Mouse (Mus musculus) hindbrain, embryonic 10.5 days (tissue): ENCODE measurements at regions not wholly inside any gene's neighbourhood (a gene's known extent, or its start where the extent isn't known, plus 50 kb on each side); places are given as distances from the start of the nearest gene placed in this dataset.
A peak's percentile ranks its signal among the peaks of the same experiment; 100 is the strongest.

Experiments
- DNase-seq: peaks from one replicate; pipeline ENCODE4 v3.0.0-alpha.2; 2017; ENCODE audit warnings: low spot score
- H3K27ac ChIP-seq: fragments of 300-500 bp; sonication (generic); 2 replicates; pipeline ENCODE4 v1.5.1; 2016; ENCODE audit warnings: mild to moderate bottlenecking, moderate library complexity
- H3K27me3 ChIP-seq: fragments of 300-500 bp; sonication (generic); 2 replicates; pipeline ENCODE4 v1.6.1; 2016; ENCODE audit warnings: mild to moderate bottlenecking; ENCODE audit not compliant: poor library complexity, insufficient read depth, severe bottlenecking
- H3K36me3 ChIP-seq: fragments of 300-500 bp; sonication (generic); 2 replicates; pipeline ENCODE4 v1.6.1; 2016; ENCODE audit warnings: mild to moderate bottlenecking, moderate library complexity
- H3K4me1 ChIP-seq: fragments of 300-500 bp; sonication (generic); replicated peaks from 2 replicates; pipeline ENCODE4 v1.6.1; 2016; ENCODE audit warnings: mild to moderate bottlenecking
- H3K4me3 ChIP-seq: fragments of 300-500 bp; sonication (generic); 2 replicates; pipeline ENCODE4 v1.5.1; 2016; ENCODE audit warnings: mild to moderate bottlenecking, moderate library complexity
- H3K9me3 ChIP-seq: fragments of 300-500 bp; sonication (generic); 2 replicates; pipeline ENCODE4 v1.6.1; 2016; ENCODE audit warnings: mild to moderate bottlenecking, moderate library complexity
- WGBS: fragments of 180-500 bp; shearing (Covaris S2); methylation state at CpG from one replicate; pipeline ENCODE4 v1.1.7; 2016; 5-methylcytosine and 5-hydroxymethylcytosine counted together

DNA sequence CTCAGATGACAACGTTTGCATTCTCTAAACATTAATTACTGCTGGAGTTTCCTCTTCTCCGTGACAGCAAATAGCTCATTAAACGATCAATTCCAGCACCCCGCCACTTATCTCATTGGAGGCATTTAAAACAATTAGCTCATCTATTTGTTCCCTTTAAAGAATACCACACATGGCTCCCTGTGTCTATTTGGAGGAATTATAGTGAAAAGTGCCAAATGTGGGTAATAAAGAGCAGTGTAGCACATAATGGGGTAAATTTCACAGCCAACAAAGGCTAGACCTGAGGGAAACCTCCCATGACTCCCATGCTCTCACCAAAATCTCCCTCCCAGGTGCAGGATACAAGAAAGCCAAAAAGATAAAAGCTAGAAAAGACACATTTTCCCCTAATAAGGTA is 456.9 kb upstream of the Gcfc2 start:
- WGBS = 76% methylated on average over 4 of the region's 4 CpGs
- no peak overlapping the region for H3K27ac ChIP-seq
- DNase-seq = no peak

DNA sequence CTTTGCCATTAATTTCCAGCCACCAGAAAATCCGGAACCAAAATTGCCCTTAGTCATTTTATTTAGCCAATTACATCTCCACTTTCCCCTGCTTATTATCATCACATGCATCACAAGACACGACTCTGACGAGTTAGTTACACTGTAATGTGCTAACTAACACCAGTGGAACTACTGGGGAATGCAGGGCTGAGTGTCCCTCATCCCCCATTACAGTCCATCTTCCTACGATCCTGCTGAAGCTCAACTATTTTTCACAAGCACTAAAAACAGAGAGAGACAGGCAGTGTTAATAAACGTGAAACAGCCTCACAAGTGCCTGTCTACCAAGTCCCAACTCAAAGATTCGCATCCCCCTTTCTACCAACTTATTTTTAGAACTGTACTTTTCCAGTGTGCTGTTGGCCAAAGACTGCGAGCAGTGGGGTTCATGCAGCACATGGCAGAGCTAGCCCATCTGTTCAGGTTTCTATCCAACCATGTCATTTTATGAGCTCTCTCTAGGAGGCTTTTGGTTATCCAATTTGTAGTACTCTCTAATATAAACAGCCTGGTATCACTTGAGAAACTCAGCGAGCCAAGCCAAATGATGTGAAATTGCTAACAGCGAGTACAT is 452.0 kb upstream of the Gcfc2 start:
- H3K27ac ChIP-seq = no peak overlapping the region
- DNase-seq = no peak
- WGBS = 85% methylated on average over 9 of the region's 9 CpGs
- H3K27me3 ChIP-seq = no peaks in the 10 kb centered on the region
- H3K4me3 ChIP-seq = no peak overlapping the region
- no peaks in the 10 kb centered on the region for H3K9me3 ChIP-seq
- no peaks in the 10 kb centered on the region for H3K4me1 ChIP-seq
- no peaks in the 10 kb centered on the region for H3K36me3 ChIP-seq

More for the DNA sequence above, 456.9 kb upstream of the Gcfc2 start:
- Histone ChIP-seq H3K4me3 (no peak overlapping the region), H3K27me3 (no peaks in the 10 kb centered on the region), H3K4me1 (no peaks in the 10 kb centered on the region), H3K9me3 (no peaks in the 10 kb centered on the region), H3K36me3 (no peaks in the 10 kb centered on the region)

- no peaks in the 10 kb centered on the region for H3K36me3 ChIP-seq
- no peak overlapping the region for H3K27ac ChIP-seq
- no peak for DNase-seq
- H3K4me1 ChIP-seq = no peaks in the 10 kb centered on the region
- H3K4me3 ChIP-seq = no peak overlapping the region
- WGBS = 90% methylated on average over 3 of the region's 3 CpGs
- H3K27me3 ChIP-seq = no peaks in the 10 kb centered on the region
- no peaks in the 10 kb centered on the region for H3K9me3 ChIP-seq
These were observed 451.0 kb upstream of the Gcfc2 start for GRCm38 (mm10) chr6:81472506-81472905.

- Histone ChIP-seq H3K36me3 (no peaks in the 10 kb centered on the region), H3K4me1 (no peaks in the 10 kb centered on the region), H3K27me3 (no peaks in the 10 kb centered on the region), H3K9me3 (no peaks in the 10 kb centered on the region), H3K4me3 (no peak overlapping the region), H3K27ac (no peak overlapping the region)
- no peak for DNase-seq
- WGBS = 96% methylated on average over 1 of the region's 1 CpGs
These were observed 448.7 kb upstream of the Gcfc2 start for GRCm38 (mm10) chr6:81474786-81475185.

DNA sequence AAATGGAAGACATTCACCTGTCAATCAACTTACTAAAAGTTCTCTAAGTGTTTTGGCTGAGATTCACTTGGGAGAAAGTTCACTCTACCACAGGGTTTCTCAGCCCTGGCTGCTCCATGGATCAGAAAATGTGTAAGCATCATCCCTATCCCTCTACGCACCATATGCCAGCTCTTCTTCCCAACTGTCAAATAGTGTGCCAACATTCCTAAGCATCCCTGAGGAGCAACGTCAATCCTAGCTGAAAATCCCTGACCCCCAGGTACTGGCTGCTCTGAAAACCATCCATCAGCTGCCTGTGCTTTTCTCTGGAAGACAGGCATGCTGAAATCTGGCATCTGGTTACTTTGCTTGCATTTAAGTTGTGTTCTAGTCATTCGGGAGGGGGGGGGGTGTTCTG is 436.5 kb upstream of the Gcfc2 start:
- Histone ChIP-seq H3K27ac (no peak overlapping the region), H3K4me1 (no peaks in the 10 kb centered on the region), H3K27me3 (no peaks in the 10 kb centered on the region), H3K4me3 (no peak overlapping the region), H3K9me3 (no peaks in the 10 kb centered on the region), H3K36me3 (no peaks in the 10 kb centered on the region)
- 72% methylated on average over 3 of the region's 3 CpGs for WGBS
- no peak for DNase-seq

DNA sequence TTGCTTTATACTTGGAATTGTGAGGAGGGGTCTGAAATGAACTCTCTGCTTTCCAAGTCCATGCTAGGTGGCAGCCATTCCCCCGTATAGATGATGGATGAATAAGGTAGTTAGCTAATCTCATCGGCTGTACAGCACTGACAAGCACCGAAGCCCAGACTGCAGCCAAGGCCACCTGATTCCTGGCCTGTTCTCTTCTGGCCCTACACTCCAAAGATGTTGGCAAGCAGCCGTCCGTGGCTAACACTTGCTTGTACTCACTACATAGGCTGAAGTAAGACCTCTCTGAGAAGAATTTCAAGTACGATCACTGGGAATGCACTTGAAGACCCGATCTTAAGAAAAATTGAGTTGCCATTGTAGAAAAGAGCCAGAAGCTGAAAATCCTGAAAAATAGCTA is 427.2 kb upstream of the Gcfc2 start:
- DNase-seq = no peak
- H3K27ac ChIP-seq = no peak overlapping the region
- H3K9me3 ChIP-seq = no peaks in the 10 kb centered on the region
- WGBS = 94% methylated on average over 7 of the region's 7 CpGs
- H3K27me3 ChIP-seq = no peaks in the 10 kb centered on the region
- no peaks in the 10 kb centered on the region for H3K36me3 ChIP-seq
- no peak overlapping the region for H3K4me3 ChIP-seq
- no peaks in the 10 kb centered on the region for H3K4me1 ChIP-seq

GRCm38 (mm10) chr6:81517185-81517584 is 406.3 kb upstream of the Gcfc2 start:
- 91% methylated on average over 1 of the region's 1 CpGs for WGBS
- H3K36me3 ChIP-seq = no peaks in the 10 kb centered on the region
- no peak overlapping the region for H3K4me3 ChIP-seq
- H3K27ac ChIP-seq = no peak overlapping the region
- H3K9me3 ChIP-seq = no peaks in the 10 kb centered on the region
- H3K27me3 ChIP-seq = no peaks in the 10 kb centered on the region
- DNase-seq = no peak
- no peaks in the 10 kb centered on the region for H3K4me1 ChIP-seq

GRCm38 (mm10) chr6:81562260-81562659 is 361.2 kb upstream of the Gcfc2 start:
- no peaks in the 10 kb centered on the region for H3K9me3 ChIP-seq
- no peaks in the 10 kb centered on the region for H3K36me3 ChIP-seq
- no peaks in the 10 kb centered on the region for H3K4me1 ChIP-seq

GRCm38 (mm10) chr6:81563192-81563591 is 360.3 kb upstream of the Gcfc2 start:
- DNase-seq = no peak
- Histone ChIP-seq H3K4me3 (no peak overlapping the region), H3K27me3 (no peaks in the 10 kb centered on the region), H3K9me3 (no peaks in the 10 kb centered on the region), H3K36me3 (no peaks in the 10 kb centered on the region), H3K4me1 (no peaks in the 10 kb centered on the region), H3K27ac (no peak overlapping the region)
- WGBS = 87% methylated on average over 2 of the region's 2 CpGs

More at GRCm38 (mm10) chr6:81562260-81562659, 361.2 kb upstream of the Gcfc2 start:
- DNase-seq = no peak
- Histone ChIP-seq H3K27me3 (no peaks in the 10 kb centered on the region), H3K4me3 (no peak overlapping the region), H3K27ac (no peak overlapping the region)
- WGBS = 72% methylated on average over 2 of the region's 2 CpGs

DNA sequence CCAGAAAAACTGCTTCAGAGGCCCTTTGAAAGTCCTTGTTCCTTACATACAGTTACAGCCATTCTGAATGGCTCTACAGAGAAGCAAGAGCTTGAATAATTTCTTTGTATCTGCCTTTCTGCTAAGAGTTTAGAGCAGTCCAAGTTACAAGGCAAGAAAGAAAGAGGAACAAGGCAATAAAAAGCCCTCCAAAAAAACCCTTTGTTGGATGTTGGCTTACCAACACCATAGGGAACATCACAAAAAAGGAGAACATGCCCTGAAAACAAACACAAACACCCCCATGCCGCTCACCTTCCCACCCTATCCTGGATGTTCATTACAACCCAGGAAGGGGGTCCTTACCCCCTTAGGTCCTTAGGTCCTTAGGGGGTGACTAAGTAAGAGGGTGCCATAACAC is 359.2 kb upstream of the Gcfc2 start:
- DNase-seq = no peak
- Histone ChIP-seq H3K4me1 (no peaks in the 10 kb centered on the region), H3K9me3 (no peaks in the 10 kb centered on the region), H3K27ac (no peak overlapping the region), H3K36me3 (no peaks in the 10 kb centered on the region), H3K27me3 (no peaks in the 10 kb centered on the region), H3K4me3 (no peak overlapping the region)
- WGBS = 74% methylated on average over 1 of the region's 1 CpGs

DNA sequence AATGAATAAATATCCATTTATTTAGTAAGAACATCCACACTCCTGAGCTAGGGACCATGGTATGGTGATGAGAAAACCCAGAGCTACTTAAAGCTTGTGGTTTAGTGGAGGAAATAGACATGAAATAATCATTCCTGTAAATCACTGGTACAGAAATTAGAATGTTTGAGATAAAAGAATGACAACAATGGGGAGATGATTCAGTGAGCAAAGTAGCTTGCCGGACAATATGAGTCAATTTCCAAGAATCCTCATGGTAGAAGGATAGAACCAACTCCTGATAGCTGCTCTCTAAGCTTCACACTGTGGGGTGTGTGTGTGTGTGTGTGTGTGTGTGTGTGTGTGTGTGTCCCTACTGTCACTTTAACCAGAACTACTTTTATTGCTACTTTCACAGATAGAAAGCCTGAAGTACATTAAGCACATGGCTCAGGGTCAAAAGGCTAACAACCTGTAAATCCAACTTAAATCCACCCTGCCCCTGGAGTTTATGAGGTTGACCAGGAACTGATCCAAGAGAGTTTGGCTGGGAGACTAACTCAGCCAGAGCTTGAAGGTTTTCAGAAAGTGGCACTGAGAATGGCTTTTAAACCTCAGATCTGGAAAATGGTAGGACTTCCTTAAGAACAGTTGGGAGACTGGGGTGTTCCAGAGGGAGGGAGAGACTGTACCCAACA is 336.9 kb upstream of the Gcfc2 start:
- H3K27me3 ChIP-seq = no peaks in the 10 kb centered on the region
- H3K4me3 ChIP-seq = no peak overlapping the region
- DNase-seq = no peak
- H3K4me1 ChIP-seq = no peaks in the 10 kb centered on the region
- H3K27ac ChIP-seq = no peak overlapping the region
- H3K9me3 ChIP-seq = no peaks in the 10 kb centered on the region
- H3K36me3 ChIP-seq = no peaks in the 10 kb centered on the region
- 92% methylated on average over 1 of the region's 1 CpGs for WGBS

DNA sequence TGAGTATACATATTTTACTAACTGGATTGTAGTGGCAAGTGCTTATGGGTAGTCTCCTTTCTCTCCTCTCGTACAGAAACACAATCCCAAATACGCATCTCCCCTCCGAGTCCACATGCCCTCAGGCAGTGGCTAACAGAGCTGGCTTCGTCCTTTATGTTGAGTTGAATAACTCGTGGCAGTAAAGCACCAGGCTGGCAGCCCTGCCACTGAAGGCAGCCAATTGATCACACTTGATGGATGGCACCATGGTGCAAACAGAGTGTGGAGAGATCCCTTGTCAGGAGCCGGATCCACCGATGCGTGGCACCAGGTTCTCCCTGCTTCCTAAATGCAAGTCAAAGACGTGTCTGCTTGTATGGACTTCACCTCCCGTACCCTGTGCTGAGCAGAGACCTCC is 333.7 kb upstream of the Gcfc2 start:
- Histone ChIP-seq H3K9me3 (no peaks in the 10 kb centered on the region), H3K4me3 (no peak overlapping the region), H3K4me1 (no peaks in the 10 kb centered on the region), H3K27me3 (no peaks in the 10 kb centered on the region), H3K27ac (no peak overlapping the region), H3K36me3 (no peaks in the 10 kb centered on the region)
- WGBS = 72% methylated on average over 10 of the region's 10 CpGs
- peak; percentile 3 for DNase-seq

GRCm38 (mm10) chr6:81595926-81596325 is 327.5 kb upstream of the Gcfc2 start:
- no peaks in the 10 kb centered on the region for H3K9me3 ChIP-seq
- no peak overlapping the region for H3K27ac ChIP-seq
- H3K4me3 ChIP-seq = no peak overlapping the region
- WGBS = 84% methylated on average over 2 of the region's 2 CpGs
- DNase-seq = no peak
- H3K36me3 ChIP-seq = no peaks in the 10 kb centered on the region
- H3K4me1 ChIP-seq = no peaks in the 10 kb centered on the region
- H3K27me3 ChIP-seq = no peaks in the 10 kb centered on the region

GRCm38 (mm10) chr6:81608637-81609036 is 314.8 kb upstream of the Gcfc2 start:
- Histone ChIP-seq H3K27me3 (no peaks in the 10 kb centered on the region), H3K4me1 (no peaks in the 10 kb centered on the region), H3K36me3 (no peaks in the 10 kb centered on the region), H3K4me3 (no peak overlapping the region), H3K27ac (no peak overlapping the region), H3K9me3 (no peaks in the 10 kb centered on the region)
- WGBS = 84% methylated on average over 1 of the region's 1 CpGs
- no peak for DNase-seq
